Mouse (Mus musculus): ENCODE data around the gene Ppid.
"Not testable (repeated sequence)": the region's sequence is repeated elsewhere in the genome, so short reads cannot be mapped to it uniquely, and the experiment has no call there.

Ppid gene

GRCm38 (mm10) chr3:79573376-79573775 lies 17.8 kb upstream of the Ppid start:
- DNase-seq = not testable (repeated sequence)

- DNase-seq = no peak
These were observed 16.8 kb upstream of the Ppid start for GRCm38 (mm10) chr3:79574336-79574735.

GRCm38 (mm10) chr3:79575576-79576467 lies 15.3 kb upstream of the Ppid start:
- DNase-seq = no peak

GRCm38 (mm10) chr3:79576468-79576816 lies 14.7 kb upstream of the Ppid start:
- no peak for DNase-seq

GRCm38 (mm10) chr3:79576865-79577264 lies 14.3 kb upstream of the Ppid start:
- no peak for DNase-seq

GRCm38 (mm10) chr3:79577606-79578005 lies 13.5 kb upstream of the Ppid start:
- no peak for DNase-seq

GRCm38 (mm10) chr3:79578164-79578563 lies 13.0 kb upstream of the Ppid start:
- DNase-seq = no peak

- no peak for DNase-seq
These were observed 11.1 kb upstream of the Ppid start for GRCm38 (mm10) chr3:79579891-79580575.

- DNase-seq = peak; percentile 92
These were observed 4.3 kb upstream of the Ppid start for GRCm38 (mm10) chr3:79586804-79587203.

- DNase-seq = no peak
These were observed 1.5 kb upstream of the Ppid start for GRCm38 (mm10) chr3:79589671-79590070.

GRCm38 (mm10) chr3:79591793-79592471 lies 790 bp downstream of the Ppid start:
- DNase-seq = peak; percentile 21

- no peak for DNase-seq
These were observed 4.3 kb downstream of the Ppid start for GRCm38 (mm10) chr3:79595468-79595867.

- no peak for DNase-seq
These were observed 18.7 kb downstream of the Ppid start for GRCm38 (mm10) chr3:79609886-79610285.

GRCm38 (mm10) chr3:79627484-79628181 lies 36.5 kb downstream of the Ppid start:
- no peak for DNase-seq

- DNase-seq = peak; percentile 25
These were observed 37.0 kb downstream of the Ppid start for GRCm38 (mm10) chr3:79628182-79628560.

GRCm38 (mm10) chr3:79628561-79629415 lies 37.6 kb downstream of the Ppid start, which contains the start of gene 4930579G24Rik:
Gene 4930579G24Rik (plus strand): TSS chr3:79629079.
- DNase-seq = peak; percentile 99

GRCm38 (mm10) chr3:79629416-79629730 lies 38.2 kb downstream of the Ppid start, which contains the start of gene Etfdh:
Gene Etfdh (minus strand): TSS chr3:79629500.
- peak; percentile 77 for DNase-seq

GRCm38 (mm10) chr3:79652129-79652528 lies 61.0 kb downstream of the Ppid start:
- no peak for DNase-seq
